ENCODE assay signal across 8 mouse cellular contexts in the genomic region with DNA sequence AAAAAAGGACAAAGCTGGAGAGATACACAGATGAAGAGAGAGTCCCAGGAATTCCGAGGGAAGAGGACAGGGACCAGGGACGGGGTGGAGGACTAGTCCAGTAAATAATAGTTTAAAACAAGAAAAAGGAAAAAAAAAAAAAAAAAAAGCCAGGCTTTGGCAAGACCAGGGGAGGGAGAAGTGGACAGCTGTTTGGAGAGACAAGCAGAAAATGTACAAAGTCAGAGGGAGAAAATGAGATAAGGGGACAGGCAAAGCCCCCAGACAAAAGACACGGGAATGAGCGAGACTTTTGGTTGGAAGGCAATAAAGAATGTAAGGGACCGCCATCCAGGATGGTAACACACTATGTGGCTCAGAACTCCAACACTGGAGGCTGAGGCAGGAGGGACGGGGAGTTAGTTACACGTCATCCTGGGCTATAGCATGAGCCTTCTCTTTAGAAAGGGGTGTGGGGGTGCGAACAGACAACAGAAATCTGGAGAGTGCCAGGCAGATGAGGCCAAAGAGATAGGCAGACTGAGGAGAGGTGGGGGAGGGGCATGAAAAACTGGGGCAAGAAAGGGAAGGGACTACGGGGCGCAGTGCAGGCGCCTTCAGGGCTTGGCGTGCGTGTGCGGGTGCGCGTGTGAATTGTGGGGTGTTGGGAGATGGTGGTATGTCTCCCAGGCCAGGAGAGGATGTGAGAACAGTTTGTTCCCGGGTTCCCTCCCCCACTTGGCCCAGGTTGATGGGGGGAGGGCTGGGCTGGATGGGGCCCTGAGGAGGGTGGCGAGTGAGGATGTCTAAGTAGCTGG. TPM values are rescaled to one million over a fixed set of nuclear protein-coding genes. Genes with fewer than 3 reads are reported as not detected.
DNase-seq lines count a peak whose midpoint lies in the region; ATAC-seq lines count a peak whose summit lies in the region.

No protein-coding gene starts in this region.

- no peak overlapping the region for H3K9ac ChIP-seq in kidney, embryonic 15.5 days
- no peak overlapping the region for H3K9ac ChIP-seq in liver, embryonic 15.5 days
- 0 out of 2 replicates have a peak overlapping the region, but pooled peaks have one; percentile 16 for H3K9ac ChIP-seq in neural tube, embryonic 14.5 days (replicated peaks; ENCODE audit: low read depth, low read length)

- peaks cover 15% of the 10 kb centered on the region for H3K27me3 ChIP-seq in kidney, embryonic 15.5 days
- no peaks in the 10 kb centered on the region for H3K27me3 ChIP-seq in embryonic facial prominence, embryonic 10.5 days (replicated peaks; ENCODE audit: low read depth, poor library complexity, severe bottlenecking)
- 0 out of 2 replicates have a peak, but pooled peaks cover 5% of the 10 kb centered on the region for H3K27me3 ChIP-seq in liver, embryonic 15.5 days
- H3K27me3 ChIP-seq in neural tube, embryonic 14.5 days (ENCODE audit: control insufficient read depth, insufficient read depth, low read length) = no peaks in the 10 kb centered on the region

- no peak for DNase-seq in kidney, postnatal 25 days
- DNase-seq in embryonic facial prominence, embryonic 10.5 days (ENCODE audit: low spot score) = peak; percentile 50
- DNase-seq in heart, postnatal 4 days = peak; percentile 43
- no peak for DNase-seq in spleen, postnatal 10 days (ENCODE audit: low spot score in 2 of 2)

- 11% methylated on average over 18 of the region's 18 CpGs for WGBS in kidney, embryonic 15.5 days
- WGBS in embryonic facial prominence, embryonic 10.5 days = 4% methylated on average over 18 of the region's 18 CpGs
- 3% methylated on average over 18 of the region's 18 CpGs for WGBS in liver, embryonic 15.5 days (ENCODE audit: insufficient replicate concordance)
- WGBS in neural tube, embryonic 14.5 days = 2% methylated on average over 18 of the region's 18 CpGs

- peak overlapping the region; percentile 5; the same call in 1 of the 2 replicates for H3K4me3 ChIP-seq in kidney, embryonic 15.5 days (replicated peaks)
- peak overlapping the region; percentile 52 for H3K4me3 ChIP-seq in embryonic facial prominence, embryonic 10.5 days
- no peak overlapping the region for H3K4me3 ChIP-seq in liver, embryonic 15.5 days (replicated peaks)
- H3K4me3 ChIP-seq in neural tube, embryonic 14.5 days (ENCODE audit: low read depth, low read length) = no peak overlapping the region; the same call in 1 of the 2 replicates

- H3K27ac ChIP-seq in kidney, embryonic 15.5 days = peak overlapping the region; percentile 70; the same call in 1 of the 2 replicates
- H3K27ac ChIP-seq in embryonic facial prominence, embryonic 10.5 days (replicated peaks) = peak overlapping the region; percentile 92
- H3K27ac ChIP-seq in liver, embryonic 15.5 days (replicated peaks) = no peak overlapping the region
- H3K27ac ChIP-seq in neural tube, embryonic 14.5 days (ENCODE audit: low read depth, low read length) = peak overlapping the region; percentile 89

- peak; percentile 26 for ATAC-seq in kidney, embryonic 15.5 days (replicated peaks; ENCODE audit: low FRiP score)
- ATAC-seq in liver, embryonic 15.5 days (ENCODE audit: insufficient read depth) = peak; percentile 46; the same call in 1 of the 2 replicates
- peak; percentile 7 for ATAC-seq in neural tube, embryonic 14.5 days (ENCODE audit: low read depth)
- no peak for ATAC-seq in erythroid progenitor cell, adult 5-6 weeks (replicated peaks; ENCODE audit: low FRiP score, poor library complexity, severe bottlenecking)

- H3K36me3 ChIP-seq in kidney, embryonic 15.5 days = peaks cover 8% of the 10 kb centered on the region; the same call in 1 of the 2 replicates
- H3K36me3 ChIP-seq in embryonic facial prominence, embryonic 10.5 days (replicated peaks) = peaks cover 35% of the 10 kb centered on the region
- H3K36me3 ChIP-seq in liver, embryonic 15.5 days (replicated peaks) = peaks cover 8% of the 10 kb centered on the region; the same call in 1 of the 2 replicates
- H3K36me3 ChIP-seq in neural tube, embryonic 14.5 days (ENCODE audit: control insufficient read depth, insufficient read depth, low read length) = peaks cover 27% of the 10 kb centered on the region; the same call in 1 of the 2 replicates

- peaks cover 52% of the 10 kb centered on the region for H3K4me1 ChIP-seq in kidney, embryonic 15.5 days
- peaks cover 86% of the 10 kb centered on the region for H3K4me1 ChIP-seq in embryonic facial prominence, embryonic 10.5 days
- H3K4me1 ChIP-seq in liver, embryonic 15.5 days (replicated peaks) = peaks cover 37% of the 10 kb centered on the region
- peaks cover 73% of the 10 kb centered on the region for H3K4me1 ChIP-seq in neural tube, embryonic 14.5 days (ENCODE audit: control insufficient read depth, insufficient read depth, low read length)

- no peaks in the 10 kb centered on the region for H3K9me3 ChIP-seq in kidney, embryonic 15.5 days (replicated peaks)
- H3K9me3 ChIP-seq in embryonic facial prominence, embryonic 10.5 days = no peaks in the 10 kb centered on the region
- H3K9me3 ChIP-seq in liver, embryonic 15.5 days (replicated peaks) = no peaks in the 10 kb centered on the region
- H3K9me3 ChIP-seq in neural tube, embryonic 14.5 days (ENCODE audit: control insufficient read depth, low read length) = no peaks in the 10 kb centered on the region

- peak overlapping the region; percentile 50 for H3K4me2 ChIP-seq in kidney, embryonic 15.5 days
- H3K4me2 ChIP-seq in liver, embryonic 15.5 days = peak overlapping the region; percentile 53
- H3K4me2 ChIP-seq in neural tube, embryonic 14.5 days (ENCODE audit: low read depth, low read length) = peak overlapping the region; percentile 17

RNA-seq across cellular contexts. Expression of a gene that starts 14.6 kb away (rescaled TPM):
- 3.1 and 5.9 TPM in 2 replicates for polyA plus RNA-seq in kidney, embryonic 15.5 days (2015; fragmentation: Nextera tagmentation; extraction: Ambion mirVana)
- 24.8 and 28.9 TPM in 2 replicates for polyA plus RNA-seq in embryonic facial prominence, embryonic 10.5 days (2016; fragmentation: Nextera tagmentation; extraction: Ambion mirVana)
- 1 to 10 TPM; 1.2 to 1.8 TPM for total RNA-seq in heart, postnatal 4 days (2021)
- polyA plus RNA-seq in liver, embryonic 15.5 days (2015; fragmentation: Nextera tagmentation; extraction: Ambion mirVana) = 1.7 and 2.3 TPM in 2 replicates
- polyA plus RNA-seq in neural tube, embryonic 14.5 days (2014; fragmentation: Nextera tagmentation; extraction: Ambion mirVana) = 190 and 228 TPM in 2 replicates
- total RNA-seq in erythroid progenitor cell, adult 5-6 weeks (2015; ENCODE audit: low replicate concordance) = not detected in 2 replicates
- not detected in 2 replicates for total RNA-seq in erythroid progenitor cell, adult 5-6 weeks (2017; ENCODE audit: low replicate concordance)

RNA-seq across cellular contexts. Expression of a gene that starts 29.2 kb away (rescaled TPM):
- polyA plus RNA-seq in kidney, embryonic 15.5 days (2015; fragmentation: Nextera tagmentation; extraction: Ambion mirVana) = 21.0 and 23.7 TPM in 2 replicates
- 29.7 and 30.5 TPM in 2 replicates for polyA plus RNA-seq in embryonic facial prominence, embryonic 10.5 days (2016; fragmentation: Nextera tagmentation; extraction: Ambion mirVana)
- total RNA-seq in heart, postnatal 4 days (2021) = 10 to 100 TPM; 22.8 to 24.7 TPM
- polyA plus RNA-seq in liver, embryonic 15.5 days (2015; fragmentation: Nextera tagmentation; extraction: Ambion mirVana) = 2.2 and 2.7 TPM in 2 replicates
- 1.8 and 3.6 TPM in 2 replicates for polyA plus RNA-seq in neural tube, embryonic 14.5 days (2014; fragmentation: Nextera tagmentation; extraction: Ambion mirVana)
- not detected in 2 replicates for total RNA-seq in erythroid progenitor cell, adult 5-6 weeks (2015; ENCODE audit: low replicate concordance)
- not detected in 2 replicates for total RNA-seq in erythroid progenitor cell, adult 5-6 weeks (2017; ENCODE audit: low replicate concordance)

RNA-seq across cellular contexts. Expression of a gene that starts 36.6 kb away (rescaled TPM):
- 236 and 245 TPM in 2 replicates for polyA plus RNA-seq in kidney, embryonic 15.5 days (2015; fragmentation: Nextera tagmentation; extraction: Ambion mirVana)
- 75.5 and 79.3 TPM in 2 replicates for polyA plus RNA-seq in embryonic facial prominence, embryonic 10.5 days (2016; fragmentation: Nextera tagmentation; extraction: Ambion mirVana)
- 10 to 100 TPM; 71.2 to 73.7 TPM for total RNA-seq in heart, postnatal 4 days (2021)
- polyA plus RNA-seq in liver, embryonic 15.5 days (2015; fragmentation: Nextera tagmentation; extraction: Ambion mirVana) = 34.0 and 41.2 TPM in 2 replicates
- polyA plus RNA-seq in neural tube, embryonic 14.5 days (2014; fragmentation: Nextera tagmentation; extraction: Ambion mirVana) = 46.9 and 62.4 TPM in 2 replicates
- 4.2 and 7.9 TPM in 2 replicates for total RNA-seq in erythroid progenitor cell, adult 5-6 weeks (2015; ENCODE audit: low replicate concordance)
- total RNA-seq in erythroid progenitor cell, adult 5-6 weeks (2017; ENCODE audit: low replicate concordance) = 3.0 TPM in 1 of 2 replicates, not detected in the other

Comparison
In these comparisons a context has a peak if more than half of its experiments do, and no peak if none do; other contexts are left out.
1. H3K4me3 ChIP-seq: peak in kidney, embryonic 15.5 days (single experiment) and embryonic facial prominence, embryonic 10.5 days (single experiment); none in liver, embryonic 15.5 days (single experiment) and neural tube, embryonic 14.5 days (single experiment).
2. DNase-seq: peak in embryonic facial prominence, embryonic 10.5 days (single experiment) and heart, postnatal 4 days (single experiment); none in kidney, postnatal 25 days (0 of 2) and spleen, postnatal 10 days (0 of 2).
3. Peak in every context shown above with its lines, with median percentiles within 50 percentile points of each other: H3K4me2 ChIP-seq.